Mouse (Mus musculus) bone marrow, adult 2 months (tissue): Measurements from ENCODE around the gene Fchsd2. TPM values are rescaled to one million over a fixed set of nuclear protein-coding genes. Genes with fewer than 3 reads are reported as not detected.

Source experiments
- H3K27ac ChIP-seq: fragments of 200-500 bp; 2 replicates; pipeline ENCODE4 v1.5.1; 2012; ENCODE audit warnings: low read depth, mild to moderate bottlenecking, control low read depth, inconsistent platforms, low read length; ENCODE audit not compliant: control insufficient read depth, poor library complexity, insufficient read depth
- H3K4me1 ChIP-seq: fragments of 200-500 bp; 2 replicates; pipeline ENCODE4 v1.6.1; 2011; ENCODE audit warnings: low read length; ENCODE audit not compliant: control insufficient read depth, insufficient read depth
- H3K4me3 ChIP-seq: fragments of 200-500 bp; replicated peaks from 2 replicates; pipeline ENCODE3; 2011; ENCODE audit warnings: mild to moderate bottlenecking, low read depth, low read length, control low read depth; ENCODE audit not compliant: control insufficient read depth
- CTCF ChIP-seq: fragments of 200-500 bp; IDR thresholded peaks from 2 replicates; pipeline ENCODE4 v1.5.1; 2011; ENCODE audit warnings: low read length, control low read depth; ENCODE audit not compliant: control insufficient read depth, insufficient read depth
- POLR2A ChIP-seq: fragments of 200-500 bp; IDR thresholded peaks from 2 replicates; pipeline ENCODE4 v1.6.1; 2011; ENCODE audit warnings: low read depth, mild to moderate bottlenecking, control low read depth, low read length, borderline replicate concordance; ENCODE audit not compliant: control insufficient read depth
- WGBS: fragments of 180-500 bp; shearing (Covaris S2); methylation state at CpG from one replicate; pipeline ENCODE4 v1.1.7; 2018; 5-methylcytosine and 5-hydroxymethylcytosine counted together
- polyA plus RNA-seq: library from polyadenylated mRNA; stranded (reverse); fragments of >200 nt; gene quantifications from 2 replicates; pipeline ENCODE4 v1.2.4, GENCODE M21; 2011; ENCODE audit warnings: low replicate concordance; ENCODE audit not compliant: missing spikeins, insufficient read depth, insufficient read length

Fchsd2 gene
- polyA plus RNA-seq, 1 experiment, result 22.6 TPM

DNA sequence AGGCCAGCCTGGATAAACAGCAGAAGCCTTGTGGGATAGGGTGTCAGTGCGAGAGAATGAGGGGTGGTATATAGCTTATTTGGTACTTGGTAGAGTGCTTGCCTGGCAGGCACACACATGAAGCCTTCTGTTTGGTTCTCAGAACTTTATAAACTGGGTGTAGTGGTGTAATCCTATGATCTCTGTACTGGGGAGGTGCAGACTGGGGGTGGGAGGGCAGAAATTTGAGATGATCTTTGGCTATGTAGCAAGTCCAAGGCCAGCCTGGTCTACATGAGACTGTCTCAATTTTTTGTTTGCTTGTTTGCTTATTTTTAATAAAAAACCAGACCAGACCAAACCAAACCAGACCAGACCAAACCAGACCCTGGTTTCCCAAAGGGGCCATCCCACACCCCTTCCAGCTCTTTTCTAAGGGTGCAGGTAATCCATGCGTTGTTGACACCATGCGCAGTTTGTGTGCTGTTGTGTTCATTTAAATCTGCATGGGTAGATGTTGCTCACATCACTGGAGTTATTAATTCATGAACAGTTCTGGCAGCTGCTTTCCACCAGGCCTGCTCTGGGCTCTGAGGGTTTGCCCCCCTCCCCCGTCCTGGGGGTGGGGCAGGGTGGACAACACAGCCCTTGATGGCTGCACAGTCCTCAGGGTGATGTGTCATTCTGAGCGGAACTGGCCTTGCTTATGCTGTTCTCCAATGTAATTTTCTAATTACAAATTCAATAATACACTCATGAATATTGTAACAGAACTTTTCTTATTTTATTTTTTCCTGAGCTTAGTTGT, 239.6 kb downstream of the Fchsd2 start:
- H3K27ac ChIP-seq, result no peak overlapping the region
- H3K4me1 ChIP-seq, result no peaks in the 10 kb centered on the region
- 93% methylated on average over 5 of the region's 5 CpGs for WGBS
- H3K4me3 ChIP-seq, result no peak overlapping the region
- no peak for TF ChIP-seq CTCF
- no peak for TF ChIP-seq POLR2A

Other genes starting within 250 kb of the Fchsd2 start
- gene Relt, start 229.4 kb upstream of the Fchsd2 start, polyA plus RNA-seq, result 22.5 and 46.1 TPM in 2 replicates
- 2.6 and 8.9 TPM in 2 replicates for gene Arhgef17, start 160.8 kb upstream of the Fchsd2 start, polyA plus RNA-seq
- gene P2ry6, start 118.2 kb upstream of the Fchsd2 start, polyA plus RNA-seq, result 1.3 TPM in 2 replicates
- 0.72 and 0.82 TPM in 2 replicates for gene P2ry2, start 80.0 kb upstream of the Fchsd2 start, polyA plus RNA-seq
- 28.2 and 38.6 TPM in 2 replicates for gene Atg16l2, start 209.4 kb downstream of the Fchsd2 start, polyA plus RNA-seq
- gene Stard10, start 224.2 kb downstream of the Fchsd2 start, polyA plus RNA-seq, result 114 and 142 TPM in 2 replicates